Mouse (Mus musculus): ENCODE results near the gene Vps13d. TPM values are rescaled to one million over a fixed set of nuclear protein-coding genes. Genes with fewer than 3 reads are reported as not detected.

Vps13d gene
- polyA plus RNA-seq, 1 experiment from 2014 or later: 9.5 TPM

Other genes with a start within 250 kb of the Vps13d start
- 7.9 and 8.3 TPM in 2 replicates for gene Tnfrsf1b, start 51.9 kb upstream of the Vps13d start, polyA plus RNA-seq (2015; fragmentation: Nextera tagmentation; extraction: Ambion mirVana)
- gene Tnfrsf8, start 120.2 kb upstream of the Vps13d start, polyA plus RNA-seq (2015; fragmentation: Nextera tagmentation; extraction: Ambion mirVana): 0.05 and 0.06 TPM in 2 replicates